Mouse (Mus musculus) kidney, embryonic 16.5 days (tissue): ENCODE measurements at regions not wholly inside any gene's neighbourhood (a gene's known extent, or its start where the extent isn't known, plus 50 kb on each side); places are given as distances from the start of the nearest gene placed in this dataset.

Experiments used
- ATAC-seq: fragments of 200-750 bp; cut with Nextera tagmentation; 2 replicates; pipeline ENCODE4 v1.8.0; 2017; ENCODE audit warnings: moderate TSS enrichment; ENCODE audit not compliant: low FRiP score, low TSS enrichment
- H3K27ac ChIP-seq: fragments of 300-500 bp; sonication (generic); 2 replicates; pipeline ENCODE4 v1.5.1; 2014; ENCODE audit warnings: low read length
- H3K27me3 ChIP-seq: fragments of 300-500 bp; sonication (generic); 2 replicates; pipeline ENCODE4 v1.6.1; 2014; ENCODE audit warnings: low read length, control low read depth, mixed read lengths; ENCODE audit not compliant: insufficient read depth
- H3K36me3 ChIP-seq: fragments of 300-500 bp; sonication (generic); 2 replicates; pipeline ENCODE4 v1.6.1; 2014; ENCODE audit warnings: low read length, control low read depth, mixed read lengths; ENCODE audit not compliant: insufficient read depth
- H3K4me1 ChIP-seq: fragments of 300-500 bp; sonication (generic); 2 replicates; pipeline ENCODE4 v1.6.1; 2014; ENCODE audit warnings: low read length, control low read depth, mixed read lengths; ENCODE audit not compliant: insufficient read depth
- H3K4me2 ChIP-seq: fragments of 300-500 bp; sonication (generic); replicated peaks from 2 replicates; pipeline ENCODE4 v1.6.1; 2014; ENCODE audit warnings: low read depth, low read length
- H3K4me3 ChIP-seq: fragments of 300-500 bp; sonication (generic); 2 replicates; pipeline ENCODE4 v1.5.1; 2014; ENCODE audit warnings: mild to moderate bottlenecking, low read length
- H3K9ac ChIP-seq: fragments of 300-500 bp; sonication (generic); replicated peaks from 2 replicates; pipeline ENCODE4 v1.6.1; 2014; ENCODE audit warnings: low read length
- H3K9me3 ChIP-seq: fragments of 300-500 bp; sonication (generic); 2 replicates; pipeline ENCODE4 v1.6.1; 2016; ENCODE audit warnings: low read length, control low read depth
- WGBS: fragments of 180-500 bp; shearing (Covaris S2); extraction: QIAGEN DNeasy Blood & Tissue Kit; methylation state at CpG from one replicate; pipeline ENCODE4 v1.1.7; 2014; 5-methylcytosine and 5-hydroxymethylcytosine counted together

GRCm38 (mm10) chr2:48624461-48624860, 189.4 kb upstream of the Acvr2a start:
- Histone ChIP-seq H3K9me3 (no peaks in the 10 kb centered on the region), H3K36me3 (no peaks in the 10 kb centered on the region), H3K27me3 (no peaks in the 10 kb centered on the region), H3K4me2 (no peak overlapping the region), H3K4me1 (peaks cover 2% of the 10 kb centered on the region; the same call in 1 of the 2 replicates), H3K4me3 (no peak overlapping the region), H3K9ac (no peak overlapping the region), H3K27ac (peak overlapping the region; percentile 19; the same call in 1 of the 2 replicates)
- no peak for ATAC-seq
- WGBS = 65% methylated on average over 2 of the region's 2 CpGs

- Histone ChIP-seq H3K9ac (no peak overlapping the region), H3K36me3 (no peaks in the 10 kb centered on the region), H3K9me3 (no peaks in the 10 kb centered on the region), H3K27me3 (no peaks in the 10 kb centered on the region), H3K27ac (no peak overlapping the region), H3K4me2 (no peak overlapping the region), H3K4me3 (no peak overlapping the region), H3K4me1 (no peaks in the 10 kb centered on the region)
- 40% methylated on average over 4 of the region's 4 CpGs for WGBS
- no peak for ATAC-seq
Observed at GRCm38 (mm10) chr2:48627011-48627410, 186.9 kb upstream of the Acvr2a start.

DNA sequence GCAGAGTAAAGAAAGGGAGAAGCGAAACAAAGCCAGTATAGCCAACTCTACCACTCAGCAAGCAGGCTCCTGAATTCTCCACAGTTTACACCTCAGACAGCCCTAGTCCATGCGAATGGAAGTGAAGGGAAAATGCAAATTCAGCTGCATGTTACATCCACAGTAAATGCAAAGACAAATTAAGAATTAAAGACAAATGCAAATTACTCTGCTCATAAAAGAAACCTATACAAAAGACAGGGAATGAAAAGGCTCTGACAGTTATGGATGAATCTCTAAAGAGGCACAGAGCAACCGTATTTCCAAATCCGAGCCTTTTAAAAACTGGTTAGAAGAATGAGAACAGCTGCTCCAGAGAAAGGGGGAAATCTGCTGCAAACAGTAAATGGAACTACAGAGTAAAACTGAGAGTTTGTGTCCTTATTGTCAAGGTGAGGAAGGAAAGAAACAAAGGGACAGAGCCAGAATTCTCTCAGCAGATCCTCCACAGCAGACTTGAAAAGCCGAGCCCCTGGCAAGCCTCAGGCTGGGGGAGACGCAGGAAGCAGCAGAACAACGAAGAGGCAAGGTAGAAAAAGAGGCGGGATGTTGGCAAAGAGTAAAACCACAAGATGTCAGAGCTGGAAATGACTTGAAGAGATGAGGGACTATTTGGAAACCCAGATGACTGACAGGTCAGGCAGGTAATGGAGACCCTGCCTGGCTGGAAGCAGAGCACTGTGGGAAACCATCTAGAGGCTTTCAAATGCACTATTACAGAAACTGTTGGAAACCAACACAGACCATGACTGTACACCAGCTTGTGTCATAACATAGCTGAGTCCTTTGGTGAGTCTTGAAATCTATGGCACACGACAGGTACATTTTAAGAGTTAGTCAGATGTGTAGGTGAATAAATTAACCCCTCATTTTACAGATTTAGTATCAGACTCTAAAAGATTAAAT, 184.5 kb upstream of the Acvr2a start:
- Histone ChIP-seq H3K27me3 (no peaks in the 10 kb centered on the region), H3K9me3 (no peaks in the 10 kb centered on the region), H3K4me2 (no peak overlapping the region), H3K9ac (no peak overlapping the region), H3K27ac (no peak overlapping the region), H3K4me3 (no peak overlapping the region), H3K4me1 (no peaks in the 10 kb centered on the region), H3K36me3 (no peaks in the 10 kb centered on the region)
- WGBS = 75% methylated on average over 9 of the region's 9 CpGs
- no peak for ATAC-seq

- WGBS = 51% methylated on average over 10 of the region's 10 CpGs
- Histone ChIP-seq H3K27ac (no peak overlapping the region), H3K4me2 (no peak overlapping the region), H3K27me3 (no peaks in the 10 kb centered on the region), H3K4me1 (no peaks in the 10 kb centered on the region), H3K9me3 (no peaks in the 10 kb centered on the region), H3K36me3 (no peaks in the 10 kb centered on the region), H3K9ac (no peak overlapping the region), H3K4me3 (no peak overlapping the region)
- ATAC-seq = peak; percentile 92
Observed at GRCm38 (mm10) chr2:48634456-48635174, 179.3 kb upstream of the Acvr2a start.

- ATAC-seq = no peak
- Histone ChIP-seq H3K27ac (no peak overlapping the region), H3K9me3 (no peaks in the 10 kb centered on the region), H3K9ac (no peak overlapping the region), H3K4me1 (no peaks in the 10 kb centered on the region), H3K4me2 (no peak overlapping the region), H3K36me3 (no peaks in the 10 kb centered on the region), H3K27me3 (no peaks in the 10 kb centered on the region), H3K4me3 (no peak overlapping the region)
- 40% methylated on average over 2 of the region's 2 CpGs for WGBS
Observed at GRCm38 (mm10) chr2:48636108-48636507, 177.8 kb upstream of the Acvr2a start.

DNA sequence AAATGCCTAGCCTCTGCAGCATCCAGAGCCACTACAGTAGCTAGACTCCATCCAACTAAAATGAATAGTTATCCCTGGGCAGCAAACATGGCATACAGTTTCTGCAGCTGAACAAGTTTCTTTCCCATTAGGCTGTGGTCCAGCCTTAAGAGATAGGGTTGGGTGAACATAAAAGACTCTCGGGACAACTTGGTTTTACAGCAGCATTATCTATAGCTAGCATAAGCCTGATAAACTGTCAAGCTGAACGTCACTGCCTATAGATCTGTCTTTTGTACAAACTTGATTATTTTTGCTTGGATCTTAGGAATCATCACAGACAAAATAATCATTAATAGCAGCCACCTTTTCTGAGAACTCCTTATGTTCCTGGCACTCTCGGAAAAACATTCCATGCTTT, 169.8 kb upstream of the Acvr2a start:
- Histone ChIP-seq H3K9me3 (no peaks in the 10 kb centered on the region), H3K4me3 (no peak overlapping the region), H3K27ac (no peak overlapping the region), H3K9ac (no peak overlapping the region), H3K4me2 (no peak overlapping the region), H3K4me1 (no peaks in the 10 kb centered on the region), H3K27me3 (no peaks in the 10 kb centered on the region), H3K36me3 (no peaks in the 10 kb centered on the region)
- no peak for ATAC-seq
- 81% methylated on average over 3 of the region's 3 CpGs for WGBS

DNA sequence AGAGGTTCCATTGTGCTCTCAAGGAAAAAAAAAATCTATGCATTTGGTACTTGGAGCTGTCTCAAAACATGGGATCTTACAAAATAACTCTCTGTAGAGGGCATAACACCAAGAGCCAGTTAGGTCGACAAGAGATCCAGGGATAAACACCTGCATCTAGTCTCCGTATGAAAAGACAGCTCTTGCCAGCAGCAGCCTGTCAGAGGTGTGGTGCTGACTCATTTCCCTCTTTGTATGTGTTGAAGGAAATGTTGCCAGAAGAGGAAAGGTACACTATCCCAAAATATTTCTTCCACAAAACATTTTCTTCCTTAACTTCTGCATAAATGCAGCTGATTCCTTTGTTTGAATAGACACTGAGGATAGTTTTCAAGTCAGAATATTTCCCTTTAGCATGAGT, 163.6 kb upstream of the Acvr2a start:
- no peak overlapping the region for H3K27ac ChIP-seq
- no peaks in the 10 kb centered on the region for H3K9me3 ChIP-seq
- H3K36me3 ChIP-seq = no peaks in the 10 kb centered on the region
- no peak overlapping the region for H3K4me3 ChIP-seq
- H3K9ac ChIP-seq = no peak overlapping the region
- no peaks in the 10 kb centered on the region for H3K4me1 ChIP-seq
- 46% methylated on average over 2 of the region's 2 CpGs for WGBS
- H3K4me2 ChIP-seq = no peak overlapping the region
- ATAC-seq = no peak
- H3K27me3 ChIP-seq = no peaks in the 10 kb centered on the region

GRCm38 (mm10) chr2:48661222-48661621, 152.7 kb upstream of the Acvr2a start:
- no peak overlapping the region for H3K9ac ChIP-seq
- no peak overlapping the region for H3K27ac ChIP-seq
- H3K27me3 ChIP-seq = no peaks in the 10 kb centered on the region
- no peak overlapping the region for H3K4me2 ChIP-seq
- no peaks in the 10 kb centered on the region for H3K9me3 ChIP-seq
- WGBS = 57% methylated on average over 1 of the region's 1 CpGs
- no peak overlapping the region for H3K4me3 ChIP-seq
- no peaks in the 10 kb centered on the region for H3K4me1 ChIP-seq
- no peak for ATAC-seq
- no peaks in the 10 kb centered on the region for H3K36me3 ChIP-seq

DNA sequence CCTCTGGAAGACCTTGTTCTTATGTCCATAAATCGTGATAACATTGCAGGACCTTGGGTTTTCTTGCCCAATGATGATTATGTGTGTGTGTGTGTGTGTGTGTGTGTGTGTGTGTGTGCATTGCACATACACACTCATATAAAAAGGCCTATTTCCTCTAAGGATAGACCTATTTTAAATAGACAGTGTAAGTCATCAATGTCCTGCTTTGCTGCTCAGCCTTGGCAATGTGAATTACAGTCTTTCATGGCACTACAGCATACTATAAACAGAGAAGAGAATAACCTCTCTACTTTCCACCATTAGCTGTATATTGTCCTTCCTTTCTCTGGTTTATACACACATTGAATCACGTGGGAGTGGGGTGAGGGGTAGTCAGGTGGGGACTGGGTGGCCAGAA, 148.8 kb upstream of the Acvr2a start:
- no peaks in the 10 kb centered on the region for H3K4me1 ChIP-seq
- H3K36me3 ChIP-seq = no peaks in the 10 kb centered on the region
- H3K4me3 ChIP-seq = no peak overlapping the region
- no peak for ATAC-seq
- H3K4me2 ChIP-seq = no peak overlapping the region
- H3K9ac ChIP-seq = no peak overlapping the region
- no peaks in the 10 kb centered on the region for H3K27me3 ChIP-seq
- H3K9me3 ChIP-seq = no peaks in the 10 kb centered on the region
- WGBS = 53% methylated on average over 2 of the region's 2 CpGs
- no peak overlapping the region for H3K27ac ChIP-seq

- Histone ChIP-seq H3K4me3 (no peak overlapping the region), H3K4me2 (no peak overlapping the region), H3K9me3 (no peaks in the 10 kb centered on the region), H3K4me1 (no peaks in the 10 kb centered on the region), H3K9ac (no peak overlapping the region), H3K27ac (no peak overlapping the region), H3K27me3 (no peaks in the 10 kb centered on the region), H3K36me3 (no peaks in the 10 kb centered on the region)
- no peak for ATAC-seq
- WGBS = 83% methylated on average over 1 of the region's 1 CpGs
Observed at GRCm38 (mm10) chr2:48689098-48689497, 124.8 kb upstream of the Acvr2a start.
